In the genomic region with DNA sequence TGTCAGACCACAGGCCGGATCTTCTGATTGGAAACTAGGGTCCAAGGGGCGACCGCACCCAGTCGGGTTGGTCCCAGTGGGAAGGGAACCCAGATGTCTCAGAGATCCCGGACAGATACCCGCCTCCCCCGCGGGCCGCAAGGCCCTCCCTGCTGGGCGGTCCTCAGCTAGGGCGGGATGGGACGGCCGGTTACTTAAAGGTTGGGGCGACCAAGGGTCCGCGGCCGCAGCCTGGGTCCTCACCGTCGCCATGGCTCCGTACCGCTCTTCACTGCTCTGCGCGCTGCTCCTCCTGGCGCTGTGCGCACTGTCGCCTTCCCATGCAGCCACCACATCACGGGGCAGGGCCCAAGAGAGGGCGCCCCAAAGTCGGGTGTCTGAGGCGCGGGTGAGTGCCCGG, we compare ENCODE assay signal across 8 mouse cellular contexts. TPM values are rescaled to one million over a fixed set of nuclear protein-coding genes. Genes with fewer than 3 reads are reported as not detected.
DNase-seq lines count a peak whose midpoint lies in the region; ATAC-seq lines count a peak whose summit lies in the region.

No protein-coding gene starts in this region.

- peaks cover 26% of the 10 kb centered on the region for H3K27me3 ChIP-seq in forebrain, embryonic 15.5 days
- peaks cover 37% of the 10 kb centered on the region for H3K27me3 ChIP-seq in midbrain, embryonic 13.5 days

- H3K9ac ChIP-seq in forebrain, embryonic 15.5 days (replicated peaks): no peak overlapping the region
- H3K9ac ChIP-seq in midbrain, embryonic 13.5 days (replicated peaks): no peak overlapping the region; the same call in 1 of the 2 replicates

- H3K4me2 ChIP-seq in forebrain, embryonic 15.5 days (replicated peaks): peak overlapping the region; percentile 36
- H3K4me2 ChIP-seq in midbrain, embryonic 13.5 days (replicated peaks): peak overlapping the region; percentile 47

- no peak overlapping the region for H3K27ac ChIP-seq in forebrain, embryonic 15.5 days (replicated peaks)
- no peak overlapping the region for H3K27ac ChIP-seq in midbrain, embryonic 13.5 days

- no peaks in the 10 kb centered on the region for H3K9me3 ChIP-seq in forebrain, embryonic 15.5 days
- H3K9me3 ChIP-seq in midbrain, embryonic 13.5 days: no peaks in the 10 kb centered on the region

- peak overlapping the region; percentile 17 for H3K4me3 ChIP-seq in forebrain, embryonic 15.5 days
- peak overlapping the region; percentile 23 for H3K4me3 ChIP-seq in midbrain, embryonic 13.5 days (replicated peaks)

- 1% methylated on average over 32 of the region's 32 CpGs for WGBS in forebrain, embryonic 15.5 days
- WGBS in midbrain, embryonic 13.5 days: 2% methylated on average over 32 of the region's 32 CpGs

- H3K36me3 ChIP-seq in forebrain, embryonic 15.5 days: no peaks in the 10 kb centered on the region
- H3K36me3 ChIP-seq in midbrain, embryonic 13.5 days: no peaks in the 10 kb centered on the region

- peak; percentile 44; the same call in 1 of the 2 replicates for ATAC-seq in frontal cortex, adult (ENCODE audit: low TSS enrichment)
- 0 out of 2 replicates have a peak, but pooled peaks have one; percentile 43 for ATAC-seq in forebrain, embryonic 15.5 days (replicated peaks)
- ATAC-seq in midbrain, embryonic 13.5 days: 0 out of 2 replicates have a peak, but pooled peaks have one; percentile 51
- no peak for ATAC-seq in erythroid progenitor cell, adult 5-6 weeks (replicated peaks; ENCODE audit: low FRiP score, poor library complexity, severe bottlenecking)

- intact Hi-C loops in heart, postnatal 36 days (cut with DNase I): loop anchor here (2.0 kb wide), 1 partner anchor 17 kb away; no protein-coding TSS in a partner anchor

- H3K4me1 ChIP-seq in forebrain, embryonic 15.5 days: peaks cover 5% of the 10 kb centered on the region
- peaks cover 6% of the 10 kb centered on the region; the same call in 1 of the 2 replicates for H3K4me1 ChIP-seq in midbrain, embryonic 13.5 days (replicated peaks)

- no peak for DNase-seq in frontal cortex, postnatal 10 days (ENCODE audit: low spot score in 2 of 2)
- peak; percentile 76 for DNase-seq in heart, postnatal 36 days
- peak; percentile 53 for DNase-seq in liver
- no peak for DNase-seq in T-cell, adult 2 months (ENCODE audit: low spot score)

RNA-seq across cellular contexts. Expression of gene Gsn, which starts 26.0 kb away (rescaled TPM):
- 18.0 and 18.1 TPM in 2 replicates for polyA plus RNA-seq in forebrain, embryonic 15.5 days (2015; fragmentation: Nextera tagmentation; extraction: Ambion mirVana)
- total RNA-seq in heart, postnatal 36 days (2021): 100 to 1,000 TPM; 969 to 984 TPM
- polyA plus RNA-seq in midbrain, embryonic 13.5 days (2015; fragmentation: Nextera tagmentation; extraction: Ambion mirVana): 14.1 and 18.0 TPM in 2 replicates
- 5.9 and 10.1 TPM in 2 replicates for total RNA-seq in erythroid progenitor cell, adult 5-6 weeks (2015; ENCODE audit: low replicate concordance)
- 6.7 and 15.5 TPM in 2 replicates for total RNA-seq in erythroid progenitor cell, adult 5-6 weeks (2017; ENCODE audit: low replicate concordance)

RNA-seq across cellular contexts. Expression of gene Stom, which starts 54.6 kb away (rescaled TPM):
- 9.9 and 10.9 TPM in 2 replicates for polyA plus RNA-seq in forebrain, embryonic 15.5 days (2015; fragmentation: Nextera tagmentation; extraction: Ambion mirVana)
- total RNA-seq in heart, postnatal 36 days (2021): 10 to 100 TPM; 79.9 to 88.4 TPM
- 9.4 and 9.7 TPM in 2 replicates for polyA plus RNA-seq in midbrain, embryonic 13.5 days (2015; fragmentation: Nextera tagmentation; extraction: Ambion mirVana)
- 563 and 590 TPM in 2 replicates for total RNA-seq in erythroid progenitor cell, adult 5-6 weeks (2015; ENCODE audit: low replicate concordance)
- 638 and 692 TPM in 2 replicates for total RNA-seq in erythroid progenitor cell, adult 5-6 weeks (2017; ENCODE audit: low replicate concordance)

Comparison
In these comparisons a context has a peak if more than half of its experiments do, and no peak if none do; other contexts are left out.
1. DNase-seq: peak in heart, postnatal 36 days (2 of 2) and liver (single experiment); none in frontal cortex, postnatal 10 days (0 of 2) and T-cell, adult 2 months (single experiment).
2. RNA of gene Gsn, which starts 26.0 kb away (total RNA-seq): 969 to 984 TPM in heart, postnatal 36 days; 5.9 to 15.5 TPM in erythroid progenitor cell, adult 5-6 weeks; every median in the first group is over 10 times any median in the second.
3. RNA of gene Stom, which starts 54.6 kb away (total RNA-seq): 563 to 692 TPM in erythroid progenitor cell, adult 5-6 weeks; 79.9 to 88.4 TPM in heart, postnatal 36 days; every median in the first group is over 4 times any median in the second.